Mouse (Mus musculus) heart, adult 8-10 months (tissue): ENCODE data around the gene Gprc5b. TPM values are rescaled to one million over a fixed set of nuclear protein-coding genes. Genes with fewer than 3 reads are reported as not detected.

Source experiments
- total RNA-seq, 4 experiments: library from RNA; stranded (reverse); gene quantifications; 2 replicates each; pipeline ENCODE4 v1.2.4; 2022

The Gprc5b gene
- total RNA-seq, 4 experiments from 2014 or later = 9.2 to 13.8 (median 11.6) TPM

Other genes with a start within 250 kb of the Gprc5b start
- under 1 TPM; 0.32 to 0.72 (median 0.49) TPM for gene Iqck, start 139.5 kb downstream of the Gprc5b start, total RNA-seq
- gene Knop1, start 139.0 kb downstream of the Gprc5b start, total RNA-seq = 10 to 100 TPM; 13.0 to 14.8 (median 14.0) TPM
- gene Gpr139, start 189.4 kb upstream of the Gprc5b start, total RNA-seq = not detected